Mouse (Mus musculus) cerebellum, adult 18-20 months (tissue): ENCODE measurements around the gene Tgfbr3.
A peak's percentile ranks its signal among the peaks of the same experiment; 100 is the strongest.

ENCODE experiments used
- DNase-seq, 2 experiments: peaks; one replicate each; pipeline ENCODE4 v3.0.0; 2021

Gene Tgfbr3

DNA sequence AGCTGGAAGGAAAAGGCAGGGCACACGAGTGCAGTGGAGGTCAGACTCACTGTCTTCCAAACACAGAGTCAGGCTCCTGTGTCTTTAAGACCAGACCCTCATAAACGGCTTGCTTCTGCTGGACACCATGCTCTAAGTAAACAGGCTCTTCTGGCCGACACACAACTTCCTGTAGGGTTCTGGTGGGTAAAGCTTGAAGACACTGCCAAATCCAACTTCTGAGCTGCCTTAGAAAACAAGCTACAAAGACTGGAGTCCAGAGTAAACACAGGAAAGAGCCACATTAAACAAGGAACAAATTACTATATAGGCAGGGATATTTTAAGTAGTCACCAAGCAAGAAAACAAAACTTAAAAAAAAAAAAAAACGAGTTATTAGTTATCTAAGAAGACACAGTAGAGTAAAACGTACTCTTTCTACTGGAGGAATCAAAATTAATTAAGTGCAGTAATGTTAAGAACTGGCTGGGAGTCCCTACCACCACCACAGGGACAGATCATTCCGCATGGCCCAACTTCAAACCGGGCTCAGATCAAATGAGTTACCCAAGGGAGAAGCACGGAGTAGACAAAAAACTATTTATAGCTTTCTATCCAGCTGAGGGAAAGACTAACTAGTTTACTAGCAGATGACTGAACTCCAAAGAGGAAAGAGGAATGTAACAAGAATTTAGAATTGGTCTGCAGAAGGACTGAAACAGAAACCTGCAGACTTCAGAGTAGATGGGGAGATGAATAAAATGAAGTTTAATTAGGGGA lies 86.4 kb downstream of the Tgfbr3 start:
- DNase-seq = no peak

DNA sequence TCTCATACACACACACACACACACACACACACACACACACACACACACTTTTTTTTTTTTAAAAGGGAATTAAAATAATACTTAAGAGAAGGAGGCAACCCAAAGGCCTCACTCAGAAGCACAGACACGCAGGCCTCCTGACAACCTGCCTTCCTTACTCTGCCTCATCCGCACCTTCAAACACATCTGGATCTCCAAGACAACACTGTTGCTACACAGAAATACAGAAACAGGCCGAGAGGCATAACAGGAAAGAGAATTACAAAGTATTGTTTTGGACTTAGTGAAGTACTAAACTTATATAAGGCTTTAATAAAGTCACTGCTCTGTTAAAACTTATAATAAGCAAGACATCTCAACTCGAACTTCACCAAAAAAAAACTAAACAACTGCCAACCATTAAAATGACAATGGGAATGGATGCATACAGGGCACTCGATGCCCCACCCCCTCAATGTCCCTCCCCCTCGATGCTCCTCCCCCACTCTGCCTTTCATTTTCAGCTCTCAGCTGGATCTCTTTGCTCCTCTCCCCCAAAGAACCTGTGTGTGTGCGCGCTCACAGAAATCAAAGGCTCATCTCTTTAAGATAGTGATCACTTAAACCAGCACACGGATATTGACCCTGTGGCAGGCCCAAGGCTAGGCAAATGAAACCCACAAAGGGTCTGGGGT lies 87.8 kb downstream of the Tgfbr3 start:
- no peak for DNase-seq

DNA sequence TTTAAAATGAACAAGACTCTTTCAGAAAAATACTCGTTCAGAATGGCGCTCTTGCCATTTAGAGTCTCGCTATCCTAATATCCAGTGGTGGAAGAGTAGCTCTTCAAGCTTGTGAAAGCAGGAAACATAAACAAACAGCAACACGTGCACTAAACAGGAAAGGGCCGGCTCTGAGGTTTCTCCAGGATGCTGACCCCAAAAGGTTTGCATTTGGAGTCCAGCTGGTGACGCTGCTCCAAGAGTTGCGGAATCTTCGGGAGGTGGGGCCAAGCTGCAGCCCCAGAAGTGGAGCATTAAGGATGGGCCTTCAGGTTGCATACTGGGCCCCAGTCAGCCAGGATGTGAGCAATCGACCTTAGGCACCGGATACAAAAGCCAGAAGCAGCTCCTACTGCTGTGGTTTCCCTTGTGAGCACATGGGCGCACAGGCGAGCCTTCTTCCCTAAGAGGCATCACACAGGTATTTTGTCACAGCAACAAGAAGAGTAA lies 88.5 kb downstream of the Tgfbr3 start:
- no peak for DNase-seq

DNA sequence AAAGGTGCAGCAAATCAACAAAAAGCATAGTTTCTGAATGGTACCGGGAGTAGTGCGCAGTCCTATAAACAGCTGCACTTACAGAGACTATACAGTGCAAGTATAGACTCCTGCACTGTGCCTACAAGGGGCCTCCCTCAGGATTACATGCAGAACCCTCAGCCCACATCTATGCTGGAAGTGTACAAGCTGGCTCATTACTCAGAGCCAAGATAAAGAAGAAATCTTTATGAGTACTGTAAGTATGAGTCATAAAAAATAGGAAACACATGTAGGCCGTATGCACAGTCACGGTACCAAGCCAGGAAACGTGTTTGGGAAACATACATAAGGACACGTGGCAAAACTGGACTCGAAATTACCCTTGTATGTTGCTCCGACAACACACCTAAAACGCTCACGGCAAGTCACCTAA lies 89.2 kb downstream of the Tgfbr3 start:
- DNase-seq = no peak

DNA sequence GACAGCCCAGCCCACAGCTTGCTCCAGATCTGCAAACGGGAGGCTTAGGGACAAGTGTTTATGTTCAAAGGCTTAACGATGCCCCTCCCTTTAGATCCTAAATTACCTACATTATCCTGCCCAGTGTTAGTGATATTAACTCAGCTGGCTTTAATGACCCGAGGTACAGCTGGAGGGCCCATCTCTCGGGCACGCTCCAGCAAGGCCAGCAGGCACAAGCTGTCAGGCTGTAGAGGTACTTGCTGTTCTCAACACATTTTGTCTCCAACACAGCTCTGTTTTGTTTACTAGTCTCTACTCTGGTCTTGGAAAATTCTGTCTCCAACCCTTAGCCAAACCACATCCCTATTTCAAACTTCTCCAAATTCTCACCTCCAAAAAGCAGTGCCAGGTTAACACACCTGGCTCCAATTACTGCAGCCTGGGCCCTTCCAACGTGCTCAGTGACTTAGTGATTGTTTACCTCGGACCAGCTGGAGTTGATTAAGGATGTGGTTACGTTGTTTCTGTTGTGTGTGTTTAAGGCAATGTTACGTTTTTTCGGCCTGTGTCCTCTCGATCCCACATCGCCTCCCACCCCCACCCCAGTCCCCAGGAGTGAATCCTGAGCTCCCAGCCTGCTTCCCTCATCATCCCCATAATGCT lies 93.6 kb downstream of the Tgfbr3 start:
- DNase-seq = no peak

DNA sequence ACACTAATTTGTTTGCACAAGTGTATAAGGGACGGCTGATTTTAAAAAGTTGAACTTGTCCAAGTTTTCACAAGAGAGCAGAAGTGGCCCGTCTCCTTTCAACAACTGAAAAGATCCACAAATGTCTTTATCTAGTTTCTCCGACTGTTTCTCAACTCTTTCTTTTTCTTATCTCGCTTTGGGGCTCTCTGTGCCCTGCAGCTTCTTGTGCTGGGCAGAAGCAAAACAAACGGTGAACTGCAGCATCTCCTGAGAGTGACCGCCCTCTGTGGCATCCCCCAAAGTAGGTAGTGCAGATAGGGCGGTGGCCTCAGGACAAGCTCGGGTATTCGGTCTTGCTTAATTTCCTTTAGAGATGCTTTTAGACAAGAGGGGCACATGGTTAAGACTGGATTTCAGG lies 96.3 kb downstream of the Tgfbr3 start:
- DNase-seq = no peak

DNA sequence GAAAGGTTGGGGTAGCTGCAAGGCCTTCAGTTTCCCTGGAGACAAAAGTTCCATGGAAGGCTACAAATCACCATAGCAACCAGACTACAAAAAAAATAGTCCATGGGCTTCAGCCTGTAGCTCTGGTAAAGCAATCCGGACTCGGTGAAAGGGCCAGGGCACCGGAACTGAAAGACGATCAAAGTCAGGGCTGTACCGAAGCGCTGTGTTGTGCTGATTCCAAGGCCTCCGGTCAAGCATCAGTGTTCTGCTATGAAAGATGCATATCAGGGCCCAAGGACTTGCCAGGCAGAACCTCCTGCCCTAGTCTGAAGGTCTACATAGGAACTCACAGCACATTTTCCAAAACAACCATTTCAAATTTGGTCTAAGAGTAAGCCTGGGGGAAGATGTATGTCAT lies 97.1 kb downstream of the Tgfbr3 start:
- DNase-seq = no peak

DNA sequence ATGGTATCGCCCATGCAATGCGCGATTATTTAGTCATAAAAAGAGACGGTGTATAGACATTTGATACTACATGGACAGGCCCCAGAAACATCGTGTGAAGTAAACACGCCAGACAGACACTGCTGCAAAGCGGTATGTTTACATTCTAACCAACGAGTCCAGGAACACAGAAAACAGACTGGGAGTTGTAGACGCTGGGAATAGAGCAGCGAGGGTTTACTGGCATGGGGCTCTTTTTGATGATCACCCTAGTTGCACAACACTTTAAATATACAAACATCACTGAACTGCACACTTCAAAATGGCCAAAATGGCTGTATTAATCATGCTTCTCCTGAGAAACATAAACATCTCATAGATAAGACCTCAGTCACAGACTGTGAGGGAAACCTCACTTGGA lies 100.9 kb downstream of the Tgfbr3 start:
- DNase-seq = no peak

DNA sequence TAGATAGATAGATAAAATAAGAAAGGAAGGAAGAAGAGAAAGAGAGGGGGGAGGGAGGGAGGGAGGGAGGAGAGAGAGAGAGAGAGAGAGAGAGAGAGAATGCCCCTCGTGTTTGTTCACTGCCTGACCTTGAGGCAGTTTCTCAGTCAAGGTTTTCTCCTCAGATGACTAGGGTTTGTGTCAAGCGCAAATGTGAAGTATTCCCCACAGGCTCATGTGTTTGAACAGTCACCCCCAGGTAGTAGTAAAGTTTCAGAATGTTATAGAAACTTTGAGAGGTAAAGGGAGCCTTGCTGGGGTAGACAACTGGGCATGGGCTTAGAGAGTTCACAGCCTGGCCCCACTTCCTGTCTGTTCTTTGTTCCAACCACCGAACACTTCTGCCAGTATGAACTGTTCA lies 103.2 kb downstream of the Tgfbr3 start:
- DNase-seq = no peak

DNA sequence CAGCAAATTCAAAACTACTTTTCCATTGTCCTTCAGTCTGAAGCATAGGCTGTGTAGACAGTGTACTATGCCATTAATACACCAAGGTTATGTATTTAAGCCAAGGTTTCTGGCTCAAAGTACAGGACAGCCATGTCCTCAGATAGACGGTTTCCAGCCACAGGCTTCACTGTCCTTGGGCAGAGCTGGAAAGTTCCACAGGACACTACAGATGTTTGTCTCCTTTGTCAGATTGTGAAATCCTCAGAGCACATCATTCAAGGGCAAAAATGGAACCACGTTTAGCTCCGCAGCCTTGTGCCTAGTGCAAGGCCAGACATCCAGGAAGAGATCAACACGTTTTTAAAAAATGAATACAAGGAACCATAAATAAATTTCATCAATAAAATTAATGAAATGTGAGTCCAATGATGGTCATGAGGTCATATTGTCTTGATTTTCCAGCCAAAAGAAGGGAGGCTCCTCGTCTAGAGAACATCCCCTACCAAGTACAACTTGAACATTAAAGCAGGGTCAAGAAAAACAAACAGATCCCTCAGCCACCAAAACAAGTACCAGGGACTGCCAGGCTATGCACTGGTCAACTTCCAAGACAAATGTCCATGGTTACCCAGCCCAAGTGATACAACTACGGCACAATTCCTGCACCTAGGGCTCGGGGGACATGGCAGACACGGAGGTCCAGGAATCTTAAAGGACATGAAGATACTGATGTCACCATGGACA lies 105.1 kb downstream of the Tgfbr3 start:
- DNase-seq = no peak

DNA sequence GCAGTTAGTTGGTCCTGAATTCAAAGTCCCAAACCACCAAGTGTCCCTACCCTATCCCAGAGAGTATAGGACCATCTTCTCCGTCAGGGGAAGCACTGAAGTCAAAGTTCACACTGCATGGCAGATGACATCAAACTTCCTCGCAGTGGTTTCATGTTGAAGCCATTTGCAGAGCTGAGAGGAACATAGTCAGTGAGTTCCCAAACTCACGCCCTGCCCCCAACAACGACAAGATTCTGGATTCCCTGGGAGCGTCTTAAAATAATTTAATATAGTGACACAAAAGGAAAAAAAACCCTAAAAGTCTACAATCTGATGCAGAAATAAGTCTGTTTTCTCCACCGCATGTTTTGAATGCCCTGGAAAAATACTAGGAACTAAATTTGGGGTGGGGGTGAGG lies 105.9 kb downstream of the Tgfbr3 start:
- DNase-seq = no peak

DNA sequence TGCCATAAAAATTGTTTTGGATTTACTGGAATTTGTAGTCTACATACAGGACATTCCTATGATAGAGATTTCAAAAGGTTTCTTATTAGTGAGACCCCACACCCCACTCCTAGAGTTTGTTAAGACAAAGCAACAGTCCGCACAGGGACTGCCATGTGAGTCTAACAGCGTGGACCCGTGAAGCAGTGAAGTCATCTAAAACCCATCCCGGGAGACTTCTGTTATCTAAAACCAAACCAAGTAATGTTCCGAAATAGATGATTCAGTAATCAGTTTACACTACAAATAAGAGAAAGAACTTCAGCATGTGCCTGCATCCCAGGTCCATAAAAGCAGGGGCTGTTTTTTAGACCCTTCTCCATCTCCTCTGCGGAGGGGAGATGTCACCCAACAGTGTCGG lies 106.7 kb downstream of the Tgfbr3 start:
- DNase-seq = no peak

DNA sequence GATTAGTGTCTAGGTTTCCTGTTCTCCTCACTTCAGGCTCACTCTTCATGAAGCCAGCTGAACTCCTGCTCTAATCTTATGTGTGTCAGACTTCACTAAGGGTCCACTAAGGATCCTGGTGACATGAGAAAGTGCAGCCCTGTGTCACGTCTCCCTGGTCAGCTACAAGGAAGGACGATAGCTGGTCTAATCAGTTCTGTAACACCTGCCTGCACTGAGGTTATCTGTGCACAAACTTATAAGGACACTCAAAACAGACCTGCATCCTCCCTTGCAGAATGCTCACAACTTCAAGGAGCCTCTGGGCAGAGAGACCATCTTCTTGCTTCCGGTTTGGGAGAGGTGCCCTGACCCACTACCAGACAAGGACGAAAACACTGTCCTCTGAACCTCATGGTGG lies 107.6 kb downstream of the Tgfbr3 start:
- no peak for DNase-seq

DNA sequence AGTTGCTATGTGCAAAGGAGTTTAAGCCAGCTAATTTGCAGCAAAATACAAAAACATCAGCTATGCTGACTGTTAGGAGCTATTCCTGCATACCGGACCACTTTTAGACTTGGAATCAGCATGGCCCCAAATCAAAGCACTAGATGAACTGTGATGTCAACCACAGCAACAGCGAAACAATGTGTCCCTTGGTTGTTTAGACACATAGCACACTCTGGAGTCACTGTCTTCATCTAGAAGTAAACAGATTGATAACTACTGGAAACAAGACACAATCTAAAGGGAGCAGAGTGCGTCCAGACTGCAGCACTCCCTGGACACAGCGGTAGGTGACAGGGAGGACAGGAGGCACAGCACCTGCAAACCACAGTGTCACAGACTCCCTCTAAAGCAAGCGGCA lies 110.2 kb downstream of the Tgfbr3 start:
- DNase-seq = no peak

DNA sequence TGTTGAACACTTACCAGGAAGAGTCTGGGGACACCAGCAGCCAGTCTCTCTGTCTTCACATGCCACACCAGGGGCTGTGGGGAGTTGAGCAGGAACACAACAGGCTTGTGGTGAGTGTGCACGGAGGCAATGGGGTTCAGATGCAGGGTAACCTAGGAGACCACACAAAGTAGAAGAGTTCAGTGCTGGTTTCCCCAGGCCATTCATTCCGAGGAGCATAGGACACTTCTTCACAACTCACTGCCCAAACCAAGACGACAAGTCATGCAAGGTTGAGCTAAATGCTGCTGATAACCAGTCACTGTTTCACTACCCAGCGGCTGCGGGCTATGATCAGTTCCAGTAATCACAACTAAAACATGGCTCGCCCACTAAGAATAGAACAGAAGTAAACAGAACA lies 111.6 kb downstream of the Tgfbr3 start:
- DNase-seq = no peak

DNA sequence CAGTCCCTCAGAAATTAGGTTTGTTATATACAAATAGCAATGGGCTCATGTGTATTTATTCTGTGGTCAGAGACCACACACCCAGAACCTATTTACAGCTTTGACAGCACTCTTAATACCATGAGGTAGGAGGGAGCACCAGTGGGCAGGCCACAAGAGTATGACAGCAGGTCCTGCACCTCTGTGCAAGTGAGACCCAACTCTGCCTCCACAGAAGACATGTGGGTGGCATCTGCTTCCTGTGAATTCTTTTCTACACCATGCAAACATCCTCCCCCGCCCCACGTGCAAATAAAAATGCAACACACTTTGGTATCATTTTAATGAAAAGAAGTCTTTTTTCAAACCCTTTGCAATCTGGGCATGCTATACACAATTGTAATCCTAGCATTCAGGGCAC lies 112.2 kb downstream of the Tgfbr3 start:
- no peak for DNase-seq

DNA sequence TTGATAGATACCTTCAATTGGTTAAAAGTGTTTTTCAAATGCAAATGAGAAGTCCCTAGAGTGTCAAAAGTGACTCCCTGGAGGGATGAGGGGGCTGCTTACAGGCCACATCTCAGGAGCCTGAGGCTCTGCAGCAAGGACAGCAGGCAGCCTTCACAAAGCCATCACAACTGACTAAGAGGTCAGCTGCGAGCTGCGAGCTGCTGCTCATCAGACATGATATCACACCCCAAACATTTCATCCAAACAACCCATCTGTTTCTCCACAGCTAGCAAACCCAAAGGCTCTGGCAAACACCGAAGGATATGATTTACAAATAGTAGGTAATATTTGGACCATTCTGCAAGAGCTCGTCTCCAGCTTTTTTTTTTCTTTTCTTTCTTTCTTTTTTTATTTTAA lies 112.6 kb downstream of the Tgfbr3 start:
- no peak for DNase-seq

DNA sequence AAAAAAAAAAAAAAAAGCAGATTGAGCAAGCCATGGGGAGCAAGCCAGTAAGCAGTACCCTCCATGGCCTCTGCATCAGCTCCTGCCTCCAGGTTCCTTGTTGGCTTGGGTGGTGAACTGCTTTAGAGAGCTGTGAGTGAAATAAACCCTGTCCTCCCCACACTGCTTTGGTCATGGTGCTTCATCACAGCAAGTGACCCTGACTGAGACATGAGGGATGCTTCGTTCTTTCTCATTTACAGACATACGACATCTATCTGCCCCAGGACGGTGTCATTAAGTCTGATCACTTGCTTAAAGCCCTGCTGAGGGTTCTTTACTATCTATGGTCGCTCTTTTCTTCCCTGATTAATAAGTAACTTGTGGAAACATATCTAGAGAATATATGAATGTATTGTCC lies 113.2 kb downstream of the Tgfbr3 start:
- DNase-seq = no peak

DNA sequence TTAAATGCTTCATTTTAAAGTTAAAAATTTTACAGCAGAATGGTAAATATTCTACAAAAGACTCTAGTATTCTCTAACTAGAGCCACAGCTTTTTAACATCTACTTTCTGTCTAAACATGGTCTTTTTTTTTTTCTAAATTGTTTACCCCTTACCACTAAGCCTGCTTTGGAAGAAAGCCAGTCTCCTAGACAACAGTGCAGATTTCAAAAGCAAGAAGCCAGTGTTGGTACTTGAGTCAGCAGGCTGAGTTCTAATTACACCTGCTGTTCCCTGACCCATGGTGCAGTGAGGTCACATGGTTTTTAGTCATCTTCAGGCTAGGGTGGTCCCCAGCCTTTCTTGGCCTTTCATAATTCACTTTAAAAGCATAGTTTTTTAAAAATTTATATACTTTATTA lies 115.2 kb downstream of the Tgfbr3 start:
- no peak for DNase-seq

DNA sequence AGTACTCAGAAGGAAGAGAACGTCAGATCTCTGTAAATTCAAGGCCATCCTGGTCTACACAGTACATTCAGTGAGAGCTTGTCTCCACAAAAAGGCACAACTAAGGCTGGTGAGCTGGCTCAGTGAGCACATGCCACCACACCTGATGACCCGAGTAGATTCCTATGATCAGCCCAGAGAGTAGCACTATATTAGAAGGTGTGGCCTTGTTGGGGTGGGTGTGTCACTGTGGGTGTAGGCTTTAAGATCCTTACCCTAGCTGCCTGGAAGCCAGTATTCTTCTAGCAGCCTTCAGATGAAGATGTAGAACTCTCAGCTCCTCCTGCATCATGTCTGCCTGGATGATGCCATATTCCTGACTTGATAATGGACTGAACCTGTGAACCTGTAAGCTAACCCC lies 115.9 kb downstream of the Tgfbr3 start:
- DNase-seq = no peak

DNA sequence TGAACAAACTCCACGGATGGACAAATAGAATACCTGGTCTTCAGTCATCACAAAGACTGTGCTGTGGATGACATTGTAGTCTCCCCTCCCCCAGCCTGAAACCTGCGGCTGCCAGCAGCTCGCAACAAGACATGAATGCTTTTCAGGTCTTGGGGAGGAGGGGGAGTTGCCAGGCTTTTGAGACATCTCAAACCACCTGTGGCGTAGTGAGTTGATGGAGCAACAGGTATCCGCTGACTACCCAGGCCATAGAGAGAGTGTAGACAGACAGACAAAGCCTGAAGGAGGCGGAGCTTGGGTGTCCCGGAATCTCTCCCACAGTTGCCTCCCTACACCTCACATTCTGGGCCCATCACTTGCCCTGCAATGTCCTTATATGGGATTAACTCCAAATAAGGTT lies 117.6 kb downstream of the Tgfbr3 start:
- DNase-seq = no peak

DNA sequence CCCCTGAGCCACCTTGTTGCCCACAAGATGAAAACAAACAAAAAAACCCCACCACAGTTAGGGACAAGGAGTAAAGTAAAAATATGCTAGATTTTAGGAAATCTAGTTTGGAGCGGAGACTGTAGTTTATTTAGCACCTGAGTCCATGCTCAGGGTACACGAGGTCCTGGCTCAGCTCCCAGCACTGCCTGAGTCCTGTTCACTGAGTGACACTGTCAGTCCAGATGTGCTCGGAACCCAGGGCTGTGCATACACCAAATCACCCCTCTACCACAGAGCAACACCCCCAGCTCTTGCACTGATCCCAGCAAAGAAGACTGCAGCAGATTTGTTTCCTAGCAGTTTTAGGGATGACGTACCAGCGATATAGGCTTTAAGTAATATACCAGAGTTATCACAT lies 119.6 kb downstream of the Tgfbr3 start:
- no peak for DNase-seq

DNA sequence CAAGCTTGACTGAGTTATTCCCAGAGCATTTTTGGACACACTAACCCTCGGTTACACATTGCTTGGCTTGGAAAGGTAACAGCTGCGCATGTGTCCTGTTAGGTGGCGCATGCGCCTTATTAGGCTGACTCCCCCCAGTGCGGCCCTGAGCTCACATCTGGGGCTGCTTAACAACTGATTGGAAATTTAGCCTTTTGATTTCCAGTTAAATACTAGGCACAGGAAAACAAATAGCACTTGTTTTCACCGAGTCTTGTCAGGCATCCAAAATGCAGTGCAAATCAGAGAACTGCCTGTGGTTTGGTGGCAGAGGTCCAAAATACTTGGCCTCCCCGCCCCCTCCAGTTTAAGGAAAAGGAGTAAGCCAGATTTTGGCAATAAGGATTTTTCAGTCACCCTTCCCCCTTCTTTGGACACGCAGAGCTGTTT lies 121.5 kb downstream of the Tgfbr3 start:
- peak; percentile 65 to 72 for DNase-seq
